Mouse (Mus musculus) forebrain, embryonic 13.5 days (tissue): ENCODE data around the gene Smpd3. TPM values are rescaled to one million over a fixed set of nuclear protein-coding genes. Genes with fewer than 3 reads are reported as not detected.
A peak's percentile ranks its signal among the peaks of the same experiment; 100 is the strongest.

ENCODE experiments used
- ATAC-seq: fragments of 200-750 bp; cut with Nextera tagmentation; 2 replicates; pipeline ENCODE4 v1.8.0; 2017
- H3K27ac ChIP-seq: fragments of 300-500 bp; sonication (generic); 2 replicates; pipeline ENCODE4 v1.5.1; 2015; ENCODE audit warnings: inconsistent platforms, mild to moderate bottlenecking, moderate library complexity
- H3K27me3 ChIP-seq: fragments of 300-500 bp; sonication (generic); 2 replicates; pipeline ENCODE4 v1.6.1; 2015; ENCODE audit warnings: mild to moderate bottlenecking, inconsistent platforms
- H3K36me3 ChIP-seq: fragments of 300-500 bp; sonication (generic); 2 replicates; pipeline ENCODE4 v1.6.1; 2015; ENCODE audit warnings: mild to moderate bottlenecking, inconsistent platforms; ENCODE audit not compliant: poor library complexity, severe bottlenecking
- H3K4me1 ChIP-seq: fragments of 300-500 bp; sonication (generic); 2 replicates; pipeline ENCODE4 v1.6.1; 2015; ENCODE audit warnings: inconsistent platforms
- H3K4me2 ChIP-seq: fragments of 300-500 bp; sonication (generic); 2 replicates; pipeline ENCODE4 v1.6.1; 2015; ENCODE audit warnings: inconsistent platforms, mild to moderate bottlenecking, moderate library complexity
- H3K4me3 ChIP-seq: fragments of 300-500 bp; sonication (generic); 2 replicates; pipeline ENCODE4 v1.5.1; 2015; ENCODE audit warnings: mild to moderate bottlenecking, inconsistent platforms
- H3K9ac ChIP-seq: fragments of 300-500 bp; sonication (generic); 2 replicates; pipeline ENCODE4 v1.6.1; 2015; ENCODE audit warnings: mild to moderate bottlenecking, inconsistent platforms
- H3K9me3 ChIP-seq: fragments of 300-500 bp; sonication (generic); replicated peaks from 2 replicates; pipeline ENCODE4 v1.6.1; 2016; ENCODE audit warnings: inconsistent platforms
- WGBS: fragments of 180-500 bp; shearing (Covaris S2); methylation state at CpG from one replicate; pipeline ENCODE4 v1.1.7; 2015; 5-methylcytosine and 5-hydroxymethylcytosine counted together
- polyA plus RNA-seq: library from polyadenylated mRNA; unstranded; fragments of >200 nt; fragmentation: Nextera tagmentation; extraction: Ambion mirVana; gene quantifications from 2 replicates; pipeline ENCODE4 v1.2.1, GENCODE M21; 2015

The Smpd3 gene
- polyA plus RNA-seq, 1 experiment from 2014 or later, result 31.4 TPM

DNA sequence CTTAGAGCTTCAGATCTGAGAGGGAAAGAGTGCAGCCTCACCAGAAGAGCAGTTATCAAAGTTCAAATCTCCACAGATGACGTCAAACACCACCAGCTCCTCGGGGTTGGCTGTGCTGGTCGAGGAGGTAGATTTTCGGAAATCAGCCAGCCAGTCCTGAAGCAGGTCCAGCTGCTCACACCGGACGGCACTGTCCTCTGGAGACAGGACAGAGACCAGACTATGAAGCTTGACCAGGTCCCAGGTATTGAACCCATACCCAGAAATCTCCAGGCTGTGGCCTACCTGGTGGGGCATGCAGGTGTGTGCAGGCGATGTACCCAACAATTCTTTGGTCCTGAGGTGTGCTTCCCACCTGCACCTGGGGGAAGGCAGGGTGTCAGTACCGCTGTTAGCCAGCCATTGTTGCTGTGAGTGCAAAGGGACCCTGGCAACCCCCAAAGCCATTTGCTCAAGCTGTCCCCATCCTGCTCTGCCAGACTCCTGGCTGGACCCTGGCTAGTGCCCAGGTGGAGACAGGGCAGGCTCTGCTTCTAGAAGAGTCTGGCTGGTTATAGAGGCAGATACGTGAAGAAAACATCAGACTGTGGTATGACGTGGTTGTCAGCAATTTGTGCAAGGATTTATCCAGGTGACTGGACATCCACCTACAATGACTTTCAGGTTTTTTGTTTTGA, 78.1 kb downstream of the Smpd3 start:
- no peak overlapping the region for H3K9ac ChIP-seq
- H3K4me2 ChIP-seq, result no peak overlapping the region
- H3K9me3 ChIP-seq, result no peaks in the 10 kb centered on the region
- H3K27ac ChIP-seq, result no peak overlapping the region
- 95% methylated on average over 10 of the region's 10 CpGs for WGBS
- no peak for ATAC-seq
- peaks cover 13% of the 10 kb centered on the region; the same call in 1 of the 2 replicates for H3K4me1 ChIP-seq
- H3K27me3 ChIP-seq, result no peaks in the 10 kb centered on the region
- H3K4me3 ChIP-seq, result no peak overlapping the region
- peaks cover 92% of the 10 kb centered on the region for H3K36me3 ChIP-seq

DNA sequence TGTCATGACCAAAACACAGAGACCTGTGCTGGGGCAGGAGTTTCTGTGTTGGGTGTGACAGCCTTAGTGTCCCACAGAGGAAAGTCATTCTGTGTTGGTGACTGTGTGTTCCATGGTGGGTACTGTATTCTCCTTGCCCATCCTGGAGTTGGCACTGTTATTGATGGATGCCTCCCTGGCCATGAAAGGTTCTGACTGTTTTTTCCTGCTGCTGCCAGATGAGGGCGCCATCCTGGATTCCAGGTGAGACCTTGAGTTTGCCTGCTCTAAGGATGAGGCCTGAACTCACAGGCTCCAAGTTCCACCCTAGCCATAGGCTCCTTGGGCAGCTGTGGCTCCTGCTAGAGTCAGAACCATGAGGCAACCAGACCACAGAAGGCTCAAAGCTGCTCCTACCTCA, 79.6 kb downstream of the Smpd3 start:
- 26% methylated on average over 1 of the region's 1 CpGs for WGBS
- Histone ChIP-seq H3K36me3 (peaks cover 93% of the 10 kb centered on the region), H3K4me2 (no peak overlapping the region), H3K4me3 (no peak overlapping the region), H3K27ac (no peak overlapping the region), H3K9ac (no peak overlapping the region), H3K9me3 (no peaks in the 10 kb centered on the region), H3K27me3 (no peaks in the 10 kb centered on the region), H3K4me1 (peaks cover 1% of the 10 kb centered on the region; the same call in 1 of the 2 replicates)
- ATAC-seq, result no peak

DNA sequence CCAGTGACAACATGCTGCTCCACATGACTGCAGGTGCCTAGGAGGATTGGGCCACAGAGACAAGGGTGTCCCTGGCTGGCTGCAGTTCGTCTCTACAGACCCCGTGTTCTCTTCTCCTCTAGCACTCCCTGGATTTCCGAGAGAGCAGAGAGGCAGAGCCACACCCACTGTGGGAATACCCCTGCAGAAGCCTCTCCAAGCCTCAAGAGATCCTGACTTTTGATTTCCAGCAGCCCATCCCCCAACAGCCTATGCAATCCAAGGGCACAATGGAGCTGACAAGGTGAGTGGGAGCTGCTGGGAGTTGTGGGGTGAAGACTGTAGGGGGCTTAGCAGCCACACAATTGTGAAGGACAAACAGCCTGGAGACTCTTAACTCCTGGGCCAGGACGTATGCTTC, 87.6 kb downstream of the Smpd3 start:
- WGBS, result 77% methylated on average over 4 of the region's 4 CpGs
- H3K4me3 ChIP-seq, result no peak overlapping the region
- H3K9me3 ChIP-seq, result no peaks in the 10 kb centered on the region
- H3K36me3 ChIP-seq, result peaks cover 92% of the 10 kb centered on the region
- no peak overlapping the region for H3K9ac ChIP-seq
- H3K4me1 ChIP-seq, result no peaks in the 10 kb centered on the region
- H3K27me3 ChIP-seq, result no peaks in the 10 kb centered on the region
- ATAC-seq, result no peak
- H3K4me2 ChIP-seq, result no peak overlapping the region
- no peak overlapping the region for H3K27ac ChIP-seq

DNA sequence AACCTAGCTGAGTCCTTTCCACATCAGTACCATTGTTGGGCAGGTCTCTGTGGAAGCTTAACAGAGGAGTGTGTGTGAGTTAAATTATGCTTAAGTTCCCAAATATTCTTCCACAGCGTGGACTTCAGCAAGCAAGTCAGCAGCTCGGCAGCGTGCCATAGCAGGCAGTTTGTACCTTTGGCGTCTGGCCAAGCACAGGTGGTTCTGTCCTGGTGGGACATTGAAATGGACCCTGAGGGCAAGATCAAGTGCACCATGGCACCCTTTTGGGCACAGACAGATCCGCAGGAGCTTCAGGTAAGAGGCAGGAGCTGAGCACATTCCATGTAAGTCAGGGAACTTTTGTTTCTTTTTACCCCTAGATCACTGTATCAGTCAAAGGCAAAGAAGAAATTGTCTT, 100.7 kb downstream of the Smpd3 start:
- Histone ChIP-seq H3K4me3 (no peak overlapping the region), H3K27ac (no peak overlapping the region), H3K9me3 (no peaks in the 10 kb centered on the region), H3K4me2 (no peak overlapping the region), H3K9ac (no peak overlapping the region), H3K27me3 (no peaks in the 10 kb centered on the region), H3K4me1 (no peaks in the 10 kb centered on the region), H3K36me3 (peaks cover 71% of the 10 kb centered on the region)
- WGBS, result 86% methylated on average over 5 of the region's 5 CpGs
- ATAC-seq, result no peak

DNA sequence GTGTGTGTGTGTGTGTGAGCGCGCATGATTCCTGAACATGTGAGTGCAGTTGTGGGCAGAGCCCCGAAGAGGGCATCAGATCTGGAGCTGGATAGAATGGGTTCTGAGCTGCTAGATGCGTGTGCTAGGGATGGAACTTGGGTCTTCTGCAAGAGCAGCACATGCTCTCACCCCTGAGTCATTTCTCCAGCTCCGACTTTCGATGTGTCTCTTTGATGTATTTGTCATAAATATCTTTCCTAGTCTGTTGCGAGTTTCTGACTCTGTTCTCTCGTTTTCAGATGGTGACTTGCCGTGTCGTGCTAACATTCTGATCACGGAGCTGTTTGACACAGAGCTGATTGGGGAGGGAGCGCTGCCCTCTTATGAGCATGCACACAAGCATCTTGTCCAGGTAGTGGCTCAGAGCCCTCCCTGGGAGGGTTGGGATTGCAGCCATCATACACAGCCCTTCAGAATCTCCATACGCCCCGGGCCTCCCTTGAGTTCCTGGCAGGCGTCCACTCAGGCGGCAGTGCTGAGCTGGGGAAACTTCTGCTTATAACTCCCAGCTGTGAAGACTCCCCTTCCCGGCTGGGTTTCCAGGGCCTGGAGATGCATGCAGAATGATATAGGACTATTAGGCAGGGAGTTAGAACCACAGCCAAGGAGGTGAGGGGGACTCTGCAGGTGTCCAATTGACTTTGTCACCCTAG, 103.1 kb downstream of the Smpd3 start:
- Histone ChIP-seq H3K36me3 (peaks cover 71% of the 10 kb centered on the region), H3K9ac (no peak overlapping the region), H3K9me3 (no peaks in the 10 kb centered on the region), H3K4me1 (no peaks in the 10 kb centered on the region), H3K4me3 (no peak overlapping the region), H3K27ac (no peak overlapping the region), H3K27me3 (no peaks in the 10 kb centered on the region), H3K4me2 (no peak overlapping the region)
- ATAC-seq, result no peak
- WGBS, result 91% methylated on average over 17 of the region's 17 CpGs

DNA sequence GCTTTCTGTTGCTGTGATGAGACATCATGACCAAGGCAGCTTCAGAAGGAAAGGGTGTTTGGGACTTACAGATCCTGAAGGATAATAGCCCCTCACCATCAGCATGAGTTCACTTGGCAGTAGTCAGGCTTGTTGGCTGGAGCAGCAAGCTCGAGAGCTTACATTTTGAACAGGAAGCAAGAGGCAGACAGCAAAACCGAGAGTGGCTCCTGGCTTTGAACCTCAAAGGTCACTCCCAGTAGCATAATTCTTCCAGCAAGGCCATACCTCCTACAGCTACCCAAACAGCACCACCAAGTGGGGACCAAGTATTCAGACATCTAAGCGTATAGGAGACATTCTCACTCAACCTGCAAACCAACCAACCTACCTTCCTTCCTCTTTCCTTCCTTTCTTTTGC, 105.0 kb downstream of the Smpd3 start:
- H3K36me3 ChIP-seq, result peaks cover 74% of the 10 kb centered on the region

DNA sequence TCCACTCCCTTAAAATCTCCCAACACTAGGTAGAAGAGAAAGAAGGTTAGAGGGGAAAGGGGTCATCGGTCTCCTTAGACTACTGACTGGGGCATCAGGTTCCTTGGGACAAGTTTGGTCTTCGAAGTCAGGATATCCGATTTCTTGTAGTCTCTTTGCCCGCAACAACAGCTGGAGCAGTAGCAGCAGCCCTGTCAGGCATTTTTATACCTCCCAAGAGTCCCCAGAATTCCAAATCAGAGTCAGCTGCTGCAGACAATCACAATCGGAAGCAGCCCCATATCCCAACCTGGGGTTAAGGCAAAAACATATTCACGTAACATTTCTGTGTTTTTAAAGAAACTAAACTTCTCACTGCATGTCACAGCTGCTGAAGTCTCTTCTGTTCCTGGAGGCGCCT, 106.3 kb downstream of the Smpd3 start:
- H3K9me3 ChIP-seq, result no peaks in the 10 kb centered on the region
- H3K27me3 ChIP-seq, result no peaks in the 10 kb centered on the region
- no peak overlapping the region for H3K4me2 ChIP-seq
- no peak overlapping the region for H3K4me3 ChIP-seq
- ATAC-seq, result no peak
- no peaks in the 10 kb centered on the region for H3K4me1 ChIP-seq
- peaks cover 71% of the 10 kb centered on the region for H3K36me3 ChIP-seq
- H3K9ac ChIP-seq, result no peak overlapping the region
- H3K27ac ChIP-seq, result no peak overlapping the region
- WGBS, result 96% methylated on average over 7 of the region's 7 CpGs

More for the DNA sequence above, 105.0 kb downstream of the Smpd3 start:
- Histone ChIP-seq H3K4me2 (no peak overlapping the region), H3K4me1 (no peaks in the 10 kb centered on the region), H3K9ac (no peak overlapping the region), H3K27ac (no peak overlapping the region), H3K27me3 (no peaks in the 10 kb centered on the region), H3K9me3 (no peaks in the 10 kb centered on the region), H3K4me3 (no peak overlapping the region)
- 87% methylated on average over 3 of the region's 3 CpGs for WGBS
- no peak for ATAC-seq

DNA sequence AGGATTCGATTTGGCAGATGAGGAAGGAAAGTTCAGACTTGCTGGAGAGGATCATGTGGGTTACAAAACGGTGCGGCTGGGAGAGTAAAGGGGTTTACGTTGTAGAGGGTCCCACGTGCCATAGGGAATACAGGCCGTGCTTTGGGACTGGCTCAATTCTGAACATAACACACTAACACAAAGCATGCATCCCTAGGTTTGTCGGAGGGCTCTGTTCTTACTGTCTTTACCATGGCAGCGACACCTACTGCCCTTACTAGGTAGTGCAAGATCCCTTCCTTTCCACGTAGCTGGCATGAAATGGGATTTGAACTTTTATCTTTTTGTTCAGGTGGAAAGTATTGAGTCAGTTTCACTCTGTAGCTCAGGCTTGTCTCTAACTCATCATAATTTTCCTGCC, 111.2 kb downstream of the Smpd3 start:
- H3K36me3 ChIP-seq, result peaks cover 86% of the 10 kb centered on the region
- ATAC-seq, result no peak
- no peak overlapping the region for H3K27ac ChIP-seq
- H3K9ac ChIP-seq, result no peak overlapping the region
- H3K4me1 ChIP-seq, result no peaks in the 10 kb centered on the region
- H3K9me3 ChIP-seq, result no peaks in the 10 kb centered on the region
- H3K4me2 ChIP-seq, result no peak overlapping the region
- 43% methylated on average over 9 of the region's 9 CpGs for WGBS
- H3K4me3 ChIP-seq, result no peak overlapping the region
- H3K27me3 ChIP-seq, result no peaks in the 10 kb centered on the region

DNA sequence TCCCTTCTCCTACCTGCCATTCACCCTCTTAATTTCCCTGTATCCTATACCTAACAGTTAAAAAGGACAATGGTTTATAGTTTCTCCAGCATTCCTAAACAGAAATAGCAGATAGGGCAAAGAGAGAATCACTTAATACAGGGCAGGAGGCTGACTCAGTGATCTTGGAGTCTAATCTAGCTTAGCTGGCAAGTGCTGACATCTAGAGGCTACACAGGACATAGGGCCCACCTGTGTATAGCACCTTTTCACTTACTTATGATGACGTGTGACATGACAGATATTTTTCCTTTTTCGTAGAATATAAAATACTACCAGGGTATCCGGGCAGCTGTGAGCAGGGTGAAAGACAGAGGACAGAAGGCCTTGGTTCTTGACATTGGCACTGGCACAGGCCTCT, 118.2 kb downstream of the Smpd3 start:
- 91% methylated on average over 3 of the region's 3 CpGs for WGBS

DNA sequence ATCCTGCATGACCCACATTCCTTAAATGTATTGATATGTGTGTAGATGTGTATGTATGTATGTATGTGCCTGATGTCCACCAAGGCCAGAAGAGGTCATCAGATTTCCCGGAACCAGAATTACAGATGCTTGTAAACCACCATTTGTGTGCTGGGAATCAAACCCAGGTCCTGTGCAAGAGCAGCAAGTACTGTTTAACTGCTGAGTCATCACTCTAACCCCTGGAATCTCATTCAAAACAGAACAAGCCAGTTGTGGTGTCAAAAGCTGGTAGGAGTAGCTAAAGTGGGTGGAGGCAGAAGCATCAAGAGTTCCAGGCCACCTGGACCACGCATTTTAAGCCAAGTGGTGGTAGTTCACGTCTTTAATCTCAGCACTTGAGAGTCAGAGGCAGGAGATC, 123.8 kb downstream of the Smpd3 start:
- Histone ChIP-seq H3K36me3 (peaks cover 62% of the 10 kb centered on the region), H3K4me2 (no peak overlapping the region), H3K4me1 (peaks cover 16% of the 10 kb centered on the region), H3K4me3 (no peak overlapping the region), H3K9me3 (no peaks in the 10 kb centered on the region), H3K9ac (no peak overlapping the region), H3K27me3 (no peaks in the 10 kb centered on the region), H3K27ac (no peak overlapping the region)
- no peak for ATAC-seq
- WGBS, result 91% methylated on average over 3 of the region's 3 CpGs

More for the DNA sequence above, 118.2 kb downstream of the Smpd3 start:
- Histone ChIP-seq H3K27ac (no peak overlapping the region), H3K27me3 (no peaks in the 10 kb centered on the region), H3K4me1 (no peaks in the 10 kb centered on the region), H3K9me3 (no peaks in the 10 kb centered on the region), H3K36me3 (peaks cover 93% of the 10 kb centered on the region), H3K4me2 (no peak overlapping the region), H3K9ac (no peak overlapping the region), H3K4me3 (no peak overlapping the region)
- ATAC-seq, result no peak

DNA sequence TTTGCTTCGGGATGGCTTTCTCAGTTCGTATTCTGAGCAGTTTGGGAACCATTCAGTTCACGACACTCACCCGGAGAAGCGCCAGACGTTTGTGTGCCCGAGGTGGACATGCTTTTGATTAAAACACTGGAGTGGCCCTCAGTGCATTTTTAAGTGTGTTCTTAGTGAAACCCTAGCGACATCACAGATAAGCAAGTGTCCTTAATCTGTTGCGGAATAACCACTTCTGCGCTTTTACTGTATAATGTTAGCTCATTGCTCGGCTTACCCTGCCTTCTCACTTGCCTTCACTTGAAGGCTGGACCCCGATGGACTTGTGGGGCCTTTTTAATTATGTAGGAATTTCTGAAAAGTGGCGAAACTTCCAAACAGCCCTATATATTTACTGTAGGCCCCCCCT, 126.4 kb downstream of the Smpd3 start:
- Histone ChIP-seq H3K4me3 (peak overlapping the region; percentile 86), H3K4me1 (peaks cover 20% of the 10 kb centered on the region), H3K9ac (peak overlapping the region; percentile 92), H3K36me3 (peaks cover 53% of the 10 kb centered on the region), H3K4me2 (peak overlapping the region; percentile 86), H3K27me3 (no peaks in the 10 kb centered on the region), H3K9me3 (no peaks in the 10 kb centered on the region), H3K27ac (peak overlapping the region; percentile 94)
- WGBS, result 5% methylated on average over 13 of the region's 13 CpGs
- ATAC-seq, result no peak

DNA sequence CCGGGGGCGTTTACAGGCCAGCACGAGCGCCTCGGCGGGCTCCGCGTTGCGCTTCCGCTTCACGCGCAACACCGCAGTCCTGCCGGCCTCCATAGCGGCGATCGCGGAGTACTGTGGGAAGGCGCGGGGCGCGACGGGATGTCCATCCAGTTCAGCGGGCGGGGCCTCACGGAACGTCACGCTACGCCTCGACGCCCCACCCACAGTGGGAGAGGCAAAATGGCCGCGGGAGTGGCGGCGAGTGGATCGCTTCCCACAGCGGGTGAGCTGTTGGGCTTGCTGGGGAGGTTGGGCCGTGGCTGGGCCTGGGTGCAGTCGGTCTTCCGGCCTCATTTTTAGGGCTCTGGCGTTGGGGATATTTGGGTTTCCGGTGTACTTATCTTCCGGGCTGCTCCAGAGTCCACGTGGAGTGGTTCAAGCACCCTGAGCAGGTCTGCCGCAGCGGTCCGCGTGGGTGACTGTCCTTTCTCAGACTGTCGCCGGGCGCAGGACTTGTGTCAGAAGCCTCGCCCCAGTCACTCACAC, 126.9 kb downstream of the Smpd3 start, which contains the start of the genes Slc7a6os and Prmt7:
Gene Slc7a6os, minus strand, starts transcription at position 115 of the 525 bp plus-strand sequence.
Gene Prmt7, plus strand, starts transcription at position 116 of the 525 bp plus-strand sequence.
- peaks cover 20% of the 10 kb centered on the region for H3K4me1 ChIP-seq
- H3K9ac ChIP-seq, result peak within 1 kb of the TSS; percentile 92
- H3K27ac ChIP-seq, result peak within 1 kb of the TSS; percentile 94
- H3K4me2 ChIP-seq, result peak within 1 kb of the TSS; percentile 86
- under 1% methylated on average over 52 of the region's 52 CpGs for WGBS
- peak; percentile 99 for ATAC-seq
- H3K36me3 ChIP-seq, result peaks cover 51% of the 10 kb centered on the region
- H3K27me3 ChIP-seq, result no peaks in the 10 kb centered on the region
- H3K4me3 ChIP-seq, result peak within 1 kb of the TSS; percentile 86
- no peaks in the 10 kb centered on the region for H3K9me3 ChIP-seq
